Mouse (Mus musculus): ENCODE data around the gene Adam17. TPM values are rescaled to one million over a fixed set of nuclear protein-coding genes. Genes with fewer than 3 reads are reported as not detected.
"Not testable (repeated sequence)": the region's sequence is repeated elsewhere in the genome, so short reads cannot be mapped to it uniquely, and the experiment has no call there.

Gene Adam17
- polyA plus RNA-seq, 1 experiment from 2014 or later: 19.9 TPM

DNA sequence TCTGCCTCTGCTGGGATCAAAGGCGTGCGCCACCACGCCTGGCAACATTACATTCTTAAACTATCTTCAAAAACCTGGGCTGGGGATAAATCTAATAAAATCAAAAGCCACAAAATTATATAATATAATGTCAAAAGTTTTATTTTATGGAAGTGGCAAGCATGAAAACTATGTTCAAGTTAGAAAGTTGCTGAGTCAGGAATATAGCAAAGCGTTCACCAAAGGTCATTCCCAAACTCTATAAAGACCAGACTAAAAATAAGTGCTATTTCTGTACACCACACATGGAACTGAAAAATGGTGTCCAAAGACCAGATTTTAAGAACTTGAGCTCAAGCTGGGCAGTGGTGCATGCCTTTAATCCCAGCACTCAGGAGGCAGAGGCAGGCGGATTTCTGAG lies 29.3 kb upstream of the Adam17 start:
- peaks cover 35% of the 10 kb centered on the region for H3K36me3 ChIP-seq (ENCODE audit: control insufficient read depth, insufficient read depth, low read length)
- no peak overlapping the region for H3K9ac ChIP-seq (ENCODE audit: low read length)
- no peak for DNase-seq (ENCODE audit: low spot score)
- ATAC-seq: no peak
- H3K4me1 ChIP-seq (ENCODE audit: control insufficient read depth, insufficient read depth, low read length): no peaks in the 10 kb centered on the region
- H3K9me3 ChIP-seq (replicated peaks; ENCODE audit: control insufficient read depth, low read length): 0 out of 2 replicates have a peak, but pooled peaks cover 5% of the 10 kb centered on the region
- no peaks in the 10 kb centered on the region for H3K27me3 ChIP-seq (replicated peaks; ENCODE audit: control insufficient read depth, insufficient read depth, low read length)
- no peak overlapping the region for H3K4me2 ChIP-seq (ENCODE audit: low read length)
- H3K27ac ChIP-seq (ENCODE audit: low read depth, low read length): no peak overlapping the region
- WGBS: 98% methylated on average over 5 of the region's 5 CpGs
- no peak overlapping the region for H3K4me3 ChIP-seq (ENCODE audit: low read depth, low read length)

DNA sequence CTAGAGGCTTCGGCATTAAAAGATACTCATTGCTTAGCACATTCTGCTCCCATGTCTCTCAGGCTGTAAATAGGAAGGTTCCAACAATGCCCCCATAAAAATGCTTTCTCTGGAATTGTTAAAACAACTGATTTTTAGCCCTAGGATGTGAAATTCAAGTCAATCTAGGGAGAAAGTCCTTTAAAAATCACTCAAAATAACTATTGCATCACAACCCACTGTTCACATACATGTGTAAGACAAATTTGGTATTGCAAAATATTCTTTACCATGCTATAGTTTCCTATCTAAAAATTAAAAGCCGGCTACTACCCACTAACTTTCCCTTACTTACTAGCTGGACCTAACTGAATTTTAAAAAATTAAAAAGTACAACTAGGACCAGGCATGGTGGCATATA lies 12.8 kb upstream of the Adam17 start:
- Histone ChIP-seq H3K4me2 (ENCODE audit: low read length) (no peak overlapping the region), H3K9me3 (replicated peaks; ENCODE audit: control insufficient read depth, low read length) (no peaks in the 10 kb centered on the region), H3K36me3 (ENCODE audit: control insufficient read depth, insufficient read depth, low read length) (peaks cover 39% of the 10 kb centered on the region), H3K27me3 (replicated peaks; ENCODE audit: control insufficient read depth, insufficient read depth, low read length) (no peaks in the 10 kb centered on the region), H3K4me3 (ENCODE audit: low read depth, low read length) (no peak overlapping the region), H3K27ac (ENCODE audit: low read depth, low read length) (no peak overlapping the region), H3K4me1 (ENCODE audit: control insufficient read depth, insufficient read depth, low read length) (no peaks in the 10 kb centered on the region), H3K9ac (ENCODE audit: low read length) (no peak overlapping the region)
- ATAC-seq (no peak), DNase-seq (ENCODE audit: low spot score) (no peak)
- WGBS: 91% methylated on average over 2 of the region's 2 CpGs

DNA sequence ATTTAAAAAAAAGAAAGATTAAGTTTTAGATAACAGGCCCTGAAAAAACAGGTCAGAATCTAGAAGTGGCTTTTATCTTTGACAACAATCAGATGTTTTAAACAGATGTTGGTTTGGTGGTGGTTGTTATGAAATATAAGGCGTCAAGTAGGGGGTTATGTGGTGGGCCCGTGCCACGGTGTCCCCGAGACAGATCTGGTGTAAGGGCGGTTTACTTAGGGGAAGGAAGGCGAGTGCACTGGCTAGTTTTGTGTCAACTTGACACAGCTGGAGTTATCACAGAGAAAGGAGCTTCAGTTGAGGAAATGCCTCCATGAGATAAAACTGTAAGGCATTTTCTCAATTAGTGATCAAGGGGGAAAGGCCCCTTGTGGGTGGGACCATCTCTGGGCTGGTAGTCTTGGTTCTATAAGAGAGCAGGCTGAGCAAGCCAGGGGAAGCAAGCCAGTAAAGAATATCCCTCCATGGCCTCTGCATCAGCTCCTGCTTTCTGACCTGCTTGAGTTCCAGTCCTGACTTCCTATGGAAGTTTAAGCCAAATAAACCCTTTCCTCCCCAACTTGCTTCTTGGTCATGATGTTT lies 5.4 kb upstream of the Adam17 start:
- ATAC-seq; H3K9me3 ChIP-seq (replicated peaks; ENCODE audit: control insufficient read depth, low read length): not testable (repeated sequence)
- WGBS: 91% methylated on average over 6 of the region's 6 CpGs

DNA sequence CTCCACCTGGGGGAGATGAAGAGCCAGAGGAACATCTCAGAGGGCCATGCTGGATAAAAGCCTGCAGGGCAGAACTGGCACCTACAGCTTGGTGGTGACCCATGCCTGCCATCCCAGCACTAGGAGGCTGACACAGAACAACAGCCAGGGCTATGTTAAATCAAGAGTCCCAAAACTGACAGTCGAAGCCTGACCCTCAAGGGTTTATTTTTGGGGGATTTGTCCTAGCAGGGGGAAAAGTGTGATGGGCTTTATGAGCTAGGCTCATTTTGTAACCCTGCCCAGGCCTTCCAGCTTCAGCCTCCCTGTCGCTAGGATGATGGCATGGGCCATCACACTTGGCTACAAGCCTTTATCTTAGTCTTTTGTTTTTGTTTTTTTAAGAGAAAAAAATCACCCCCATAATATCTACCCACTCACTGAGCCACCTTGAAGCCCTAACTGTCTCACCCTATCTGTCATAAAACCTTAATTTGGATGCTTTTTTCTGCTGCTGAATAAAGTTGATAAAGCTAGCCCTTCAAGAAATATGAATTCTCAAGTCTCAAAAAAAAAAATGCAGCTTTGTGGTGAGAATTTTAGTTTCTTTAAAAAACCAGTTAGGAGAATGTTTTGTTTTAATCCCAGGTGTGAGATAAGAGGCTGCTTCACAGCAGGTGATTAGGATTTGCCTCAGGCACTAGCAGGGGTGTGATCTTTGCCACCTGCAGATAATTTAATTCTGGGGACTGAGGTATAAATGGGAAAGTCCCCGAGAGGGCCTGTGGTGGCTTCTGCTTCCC lies 2.1 kb upstream of the Adam17 start:
- no peak overlapping the region for H3K9ac ChIP-seq (ENCODE audit: low read length)
- ATAC-seq (no peak), DNase-seq (ENCODE audit: low spot score) (no peak)
- H3K4me2 ChIP-seq (ENCODE audit: low read length): no peak overlapping the region
- 0 out of 2 replicates have a peak, but pooled peaks cover 7% of the 10 kb centered on the region for H3K4me1 ChIP-seq (ENCODE audit: control insufficient read depth, insufficient read depth, low read length)
- 52% methylated on average over 3 of the region's 3 CpGs for WGBS
- H3K4me3 ChIP-seq (ENCODE audit: low read depth, low read length): no peak overlapping the region
- no peaks in the 10 kb centered on the region for H3K9me3 ChIP-seq (replicated peaks; ENCODE audit: control insufficient read depth, low read length)
- H3K36me3 ChIP-seq (ENCODE audit: control insufficient read depth, insufficient read depth, low read length): no peaks in the 10 kb centered on the region
- no peak overlapping the region for H3K27ac ChIP-seq (ENCODE audit: low read depth, low read length)
- no peaks in the 10 kb centered on the region for H3K27me3 ChIP-seq (replicated peaks; ENCODE audit: control insufficient read depth, insufficient read depth, low read length)

More for the DNA sequence above, 5.4 kb upstream of the Adam17 start:
- H3K4me3 ChIP-seq (ENCODE audit: low read depth, low read length); H3K27ac ChIP-seq (ENCODE audit: low read depth, low read length); H3K36me3 ChIP-seq (ENCODE audit: control insufficient read depth, insufficient read depth, low read length); DNase-seq (ENCODE audit: low spot score); H3K9ac ChIP-seq (ENCODE audit: low read length); H3K4me2 ChIP-seq (ENCODE audit: low read length); H3K27me3 ChIP-seq (replicated peaks; ENCODE audit: control insufficient read depth, insufficient read depth, low read length); H3K4me1 ChIP-seq (ENCODE audit: control insufficient read depth, insufficient read depth, low read length): not testable (repeated sequence)

DNA sequence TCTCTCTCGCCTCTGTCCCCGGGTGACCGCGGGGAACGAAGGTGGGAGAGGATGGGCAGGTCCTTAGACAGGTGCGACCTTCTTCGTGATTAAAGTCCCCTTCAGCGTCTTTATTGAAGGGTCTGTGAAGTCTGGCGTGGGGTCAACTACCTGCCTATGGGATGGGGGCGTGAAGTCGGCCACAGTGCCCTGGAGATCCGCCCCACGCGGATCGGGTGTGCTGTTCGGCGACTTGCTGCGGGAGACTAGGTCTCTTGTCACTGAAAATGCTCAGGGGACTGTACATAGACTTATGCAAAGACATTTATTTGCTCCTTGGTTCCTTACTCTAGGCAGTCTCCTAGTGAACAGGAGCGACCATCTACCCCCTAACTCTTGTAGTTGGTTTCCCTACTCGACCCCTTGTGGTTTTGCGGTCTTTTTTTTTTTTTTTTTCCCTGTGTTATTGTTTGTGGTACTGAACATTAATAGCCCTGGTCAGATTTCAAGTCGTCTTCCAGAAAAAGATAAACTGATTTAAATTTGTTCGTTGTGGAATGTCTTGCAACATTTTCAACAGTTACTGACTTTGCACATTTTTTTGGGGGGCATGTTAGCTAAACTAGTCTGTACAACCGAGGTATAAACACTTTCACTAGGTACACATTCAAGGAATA lies 516 bp upstream of the Adam17 start:
- no peak for DNase-seq (ENCODE audit: low spot score)
- ATAC-seq: peak; percentile 76
- WGBS: 7% methylated on average over 23 of the region's 24 CpGs

DNA sequence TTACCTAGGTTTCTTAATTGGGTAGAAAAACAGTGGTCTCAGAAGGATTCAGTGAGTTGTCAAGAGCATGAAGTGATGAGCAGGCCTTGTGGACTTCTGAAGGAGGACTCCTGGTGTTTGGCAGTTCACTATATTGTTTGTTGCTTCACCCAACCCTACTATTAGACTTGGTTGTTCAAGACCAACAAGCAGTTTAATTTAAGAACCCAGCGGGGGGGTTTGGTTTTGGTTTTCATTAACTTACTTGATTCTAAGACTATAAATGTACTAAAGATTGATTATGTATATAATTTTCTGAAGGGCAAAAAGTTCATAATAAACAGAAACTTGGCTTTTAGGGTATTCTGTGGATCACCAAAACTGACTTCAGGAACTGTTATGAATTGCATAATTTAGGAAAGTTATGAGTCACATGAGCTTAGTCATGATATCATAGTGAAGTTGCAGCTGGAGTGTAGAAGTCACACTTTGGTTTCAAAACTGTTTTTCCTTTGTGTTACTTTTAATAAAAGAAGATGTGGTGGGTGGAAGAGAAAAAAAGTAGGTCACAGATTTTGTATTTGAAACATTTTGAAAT lies 3.3 kb downstream of the Adam17 start:
- WGBS: 87% methylated on average over 1 of the region's 1 CpGs
- H3K27ac ChIP-seq (ENCODE audit: low read depth, low read length): no peak overlapping the region

More for the DNA sequence above, 516 bp upstream of the Adam17 start:
- Histone ChIP-seq H3K4me1 (ENCODE audit: control insufficient read depth, insufficient read depth, low read length) (0 out of 2 replicates have a peak, but pooled peaks cover 7% of the 10 kb centered on the region), H3K4me3 (ENCODE audit: low read depth, low read length) (peak overlapping the region; percentile 69), H3K27ac (ENCODE audit: low read depth, low read length) (peak overlapping the region; percentile 82), H3K27me3 (replicated peaks; ENCODE audit: control insufficient read depth, insufficient read depth, low read length) (no peaks in the 10 kb centered on the region), H3K9me3 (replicated peaks; ENCODE audit: control insufficient read depth, low read length) (no peaks in the 10 kb centered on the region), H3K36me3 (ENCODE audit: control insufficient read depth, insufficient read depth, low read length) (no peaks in the 10 kb centered on the region), H3K9ac (ENCODE audit: low read length) (peak overlapping the region; percentile 88), H3K4me2 (ENCODE audit: low read length) (peak overlapping the region; percentile 84)

DNA sequence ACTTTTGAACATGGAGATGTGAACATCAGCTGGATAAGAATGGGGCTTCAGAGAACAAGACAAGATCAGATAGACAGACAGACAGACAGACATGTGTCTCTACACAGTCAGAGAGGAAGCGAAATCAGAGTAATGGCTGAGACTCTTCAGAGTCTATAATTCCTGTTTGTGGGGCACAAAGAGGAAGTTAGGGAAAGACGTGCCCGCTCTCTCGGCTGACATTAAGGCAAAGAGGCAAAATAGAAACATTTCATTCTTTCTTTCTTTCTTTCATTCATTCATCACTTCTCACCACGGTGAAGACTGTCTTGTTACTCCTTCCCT lies 4.4 kb downstream of the Adam17 start:
- H3K27me3 ChIP-seq (replicated peaks; ENCODE audit: control insufficient read depth, insufficient read depth, low read length): no peaks in the 10 kb centered on the region
- H3K36me3 ChIP-seq (ENCODE audit: control insufficient read depth, insufficient read depth, low read length): no peaks in the 10 kb centered on the region
- H3K4me2 ChIP-seq (ENCODE audit: low read length): no peak overlapping the region
- no peak overlapping the region for H3K9ac ChIP-seq (ENCODE audit: low read length)
- no peak for ATAC-seq
- no peak overlapping the region for H3K4me3 ChIP-seq (ENCODE audit: low read depth, low read length)
- H3K9me3 ChIP-seq (replicated peaks; ENCODE audit: control insufficient read depth, low read length): no peaks in the 10 kb centered on the region
- no peak for DNase-seq (ENCODE audit: low spot score)
- WGBS: 92% methylated on average over 5 of the region's 5 CpGs
- 0 out of 2 replicates have a peak, but pooled peaks cover 7% of the 10 kb centered on the region for H3K4me1 ChIP-seq (ENCODE audit: control insufficient read depth, insufficient read depth, low read length)
- no peak overlapping the region for H3K27ac ChIP-seq (ENCODE audit: low read depth, low read length)

More for the DNA sequence above, 3.3 kb downstream of the Adam17 start:
- DNase-seq (ENCODE audit: low spot score) (no peak), ATAC-seq (no peak)
- Histone ChIP-seq H3K9ac (ENCODE audit: low read length) (no peak overlapping the region), H3K4me2 (ENCODE audit: low read length) (no peak overlapping the region), H3K4me1 (ENCODE audit: control insufficient read depth, insufficient read depth, low read length) (0 out of 2 replicates have a peak, but pooled peaks cover 7% of the 10 kb centered on the region), H3K9me3 (replicated peaks; ENCODE audit: control insufficient read depth, low read length) (no peaks in the 10 kb centered on the region), H3K4me3 (ENCODE audit: low read depth, low read length) (no peak overlapping the region), H3K36me3 (ENCODE audit: control insufficient read depth, insufficient read depth, low read length) (no peaks in the 10 kb centered on the region), H3K27me3 (replicated peaks; ENCODE audit: control insufficient read depth, insufficient read depth, low read length) (no peaks in the 10 kb centered on the region)

DNA sequence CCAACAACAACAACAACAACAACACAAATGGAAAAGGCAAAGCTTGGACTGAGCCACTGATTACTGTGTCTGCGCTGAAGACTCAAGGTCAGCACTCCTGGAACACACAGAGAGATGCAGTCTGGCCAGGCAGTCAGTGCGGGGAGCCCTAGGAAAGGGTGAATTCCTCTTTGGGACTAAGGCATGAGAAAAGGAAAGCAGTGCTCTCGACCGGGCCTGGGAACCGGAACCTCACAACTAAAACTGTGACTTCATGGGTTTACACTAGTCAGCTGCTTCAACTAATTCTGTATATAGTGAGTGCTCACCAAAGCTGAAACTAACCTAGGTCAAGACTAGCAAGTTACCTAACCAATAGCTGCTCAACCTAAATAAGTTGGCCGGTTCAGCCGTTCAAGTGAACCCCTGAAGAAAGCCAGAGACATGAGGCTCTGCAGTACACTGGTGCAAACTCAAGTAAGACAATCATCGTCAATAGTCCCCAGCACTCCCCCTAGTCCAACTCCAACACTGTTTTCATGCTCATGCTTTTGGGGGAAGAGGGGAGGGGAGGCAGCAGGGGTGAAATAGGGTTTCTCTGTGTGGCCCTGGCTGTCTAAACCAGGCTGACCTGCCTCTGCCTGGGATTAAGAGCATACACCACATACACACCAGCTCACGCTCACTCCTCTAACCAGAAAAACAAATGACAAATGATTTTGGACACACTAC lies 4.9 kb downstream of the Adam17 start:
- H3K27ac ChIP-seq (ENCODE audit: low read depth, low read length): no peak overlapping the region
- ATAC-seq: no peak
- H3K4me2 ChIP-seq (ENCODE audit: low read length): no peak overlapping the region
- WGBS: 96% methylated on average over 9 of the region's 9 CpGs
- no peaks in the 10 kb centered on the region for H3K36me3 ChIP-seq (ENCODE audit: control insufficient read depth, insufficient read depth, low read length)
- H3K9me3 ChIP-seq (replicated peaks; ENCODE audit: control insufficient read depth, low read length): no peaks in the 10 kb centered on the region
- no peak overlapping the region for H3K9ac ChIP-seq (ENCODE audit: low read length)
- no peaks in the 10 kb centered on the region for H3K27me3 ChIP-seq (replicated peaks; ENCODE audit: control insufficient read depth, insufficient read depth, low read length)
- H3K4me3 ChIP-seq (ENCODE audit: low read depth, low read length): no peak overlapping the region
- 0 out of 2 replicates have a peak, but pooled peaks cover 7% of the 10 kb centered on the region for H3K4me1 ChIP-seq (ENCODE audit: control insufficient read depth, insufficient read depth, low read length)
- no peak for DNase-seq (ENCODE audit: low spot score)

All from forebrain, embryonic 14.5 days (tissue).